Mouse (Mus musculus) c-Kit-positive CD71-positive TER-119-positive erythroid progenitor cells, embryonic 14.5 days (primary cell): Measurements from ENCODE around the gene Nup98.
A peak's percentile ranks its signal among the peaks of the same experiment; 100 is the strongest.

ENCODE experiments used
- DNase-seq: peaks from one replicate; pipeline ENCODE4 v3.0.0-alpha.2; 2013; ENCODE audit warnings: low spot score

The Nup98 gene

GRCm38 (mm10) chr7:102117382-102117781 is 92.6 kb downstream of the Nup98 start:
- DNase-seq: no peak

GRCm38 (mm10) chr7:102116579-102117331 is 93.2 kb downstream of the Nup98 start, which contains the start of gene Chrna10:
Gene Chrna10 (minus strand): TSS chr7:102116828.
- DNase-seq: no peak

DNA sequence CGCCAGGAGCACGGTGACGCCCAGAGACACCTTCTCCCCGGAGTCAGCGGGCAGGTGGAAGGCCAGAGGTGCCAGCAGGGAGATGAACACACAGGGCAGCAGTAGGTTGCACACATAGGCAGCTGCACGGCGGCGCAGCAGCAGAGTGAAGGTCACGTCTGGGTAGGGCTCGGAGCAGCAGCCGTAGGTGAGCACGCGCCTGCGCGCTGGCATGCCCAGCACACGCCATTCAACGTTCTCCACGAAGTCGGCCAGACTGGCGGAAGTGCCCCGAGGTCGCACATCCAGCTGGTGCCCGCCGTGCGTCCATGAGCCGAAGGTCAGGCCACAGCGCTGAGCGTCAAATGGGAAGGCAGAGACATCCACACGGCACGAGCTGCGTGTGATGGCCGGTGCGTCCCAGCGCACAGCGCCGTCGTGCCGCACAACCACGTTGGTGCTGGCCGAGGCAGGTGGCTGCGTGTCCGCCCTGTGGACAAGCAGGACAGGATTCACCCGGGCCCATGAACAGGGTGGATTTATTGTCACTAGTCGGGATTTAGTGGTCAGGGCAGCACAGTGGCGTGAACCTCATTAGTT is 96.7 kb downstream of the Nup98 start:
- DNase-seq: no peak

DNA sequence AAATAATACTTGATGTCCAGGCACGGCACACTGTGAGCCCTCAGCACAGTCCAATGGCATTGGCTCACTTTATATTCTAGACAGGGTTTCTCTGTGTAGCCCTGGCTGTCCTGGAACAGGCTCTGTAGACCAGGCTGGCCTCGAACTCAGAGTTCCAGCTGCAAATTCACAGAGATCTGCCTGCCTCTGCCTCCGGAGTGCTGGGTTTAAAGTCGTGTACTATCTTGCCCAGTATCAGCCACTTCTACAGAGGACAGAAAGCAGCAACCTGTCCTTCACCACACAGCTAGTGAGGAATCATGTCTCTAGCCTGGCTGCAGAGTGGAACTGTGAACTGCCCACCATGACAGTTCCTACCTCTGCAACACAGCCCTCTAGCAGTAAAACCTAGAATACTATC is 100.2 kb downstream of the Nup98 start:
- DNase-seq: no peak

- no peak for DNase-seq
Observed at GRCm38 (mm10) chr7:102109171-102109570, 100.8 kb downstream of the Nup98 start, which contains the start of gene Art5. Gene Art5 (minus strand): TSS chr7:102109489.

DNA sequence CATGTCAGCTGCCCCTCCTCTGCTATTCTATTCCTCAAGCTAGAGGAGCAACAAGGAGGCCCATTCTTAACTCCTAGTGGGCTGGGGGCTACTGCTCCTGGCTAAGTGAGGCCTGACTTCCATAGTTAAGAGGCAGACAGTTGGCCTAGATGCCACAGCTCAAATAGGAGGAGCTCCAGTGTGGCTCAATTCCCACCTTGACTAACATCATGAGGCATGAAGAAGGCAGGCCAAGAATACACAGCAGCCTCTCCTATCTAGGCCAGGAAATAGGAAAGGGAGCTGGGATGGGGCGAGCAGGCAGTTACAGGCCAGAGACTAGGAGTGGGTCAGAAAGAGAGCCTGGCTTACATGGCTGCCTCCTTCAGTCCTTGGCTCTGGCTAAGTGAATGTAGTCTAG is 101.8 kb downstream of the Nup98 start:
- DNase-seq: no peak

DNA sequence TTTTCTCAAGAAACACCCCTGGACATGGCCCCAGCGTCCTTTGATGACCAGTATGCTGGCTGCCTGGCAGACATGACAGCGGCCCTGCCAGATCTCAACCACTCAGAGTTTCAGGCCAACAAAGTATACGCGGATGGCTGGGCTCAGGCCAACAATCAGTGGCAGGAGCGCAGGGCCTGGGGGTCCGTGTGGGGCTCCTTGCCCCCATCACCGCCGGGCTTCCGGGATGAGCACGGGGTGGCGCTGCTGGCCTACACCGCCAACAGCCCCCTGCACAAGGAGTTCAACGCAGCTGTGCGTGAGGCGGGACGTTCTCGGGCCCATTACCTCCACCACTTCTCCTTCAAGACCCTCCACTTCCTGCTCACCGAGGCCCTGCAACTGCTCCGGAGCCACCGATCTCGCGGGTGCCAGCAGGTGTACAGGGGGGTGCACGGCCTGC is 103.3 kb downstream of the Nup98 start:
- no peak for DNase-seq

- DNase-seq: no peak
Observed at GRCm38 (mm10) chr7:102104126-102104525, 105.8 kb downstream of the Nup98 start.

- peak; percentile 26 for DNase-seq
Observed at GRCm38 (mm10) chr7:102103555-102103954, 106.4 kb downstream of the Nup98 start.

- DNase-seq: no peak
Observed at GRCm38 (mm10) chr7:102102696-102103095, 107.3 kb downstream of the Nup98 start.

GRCm38 (mm10) chr7:102102241-102102640 is 107.7 kb downstream of the Nup98 start:
- DNase-seq: no peak

- no peak for DNase-seq
Observed at GRCm38 (mm10) chr7:102101487-102101886, 108.5 kb downstream of the Nup98 start, which contains the start of gene Art1. Gene Art1 (plus strand): TSS chr7:102101743.

DNA sequence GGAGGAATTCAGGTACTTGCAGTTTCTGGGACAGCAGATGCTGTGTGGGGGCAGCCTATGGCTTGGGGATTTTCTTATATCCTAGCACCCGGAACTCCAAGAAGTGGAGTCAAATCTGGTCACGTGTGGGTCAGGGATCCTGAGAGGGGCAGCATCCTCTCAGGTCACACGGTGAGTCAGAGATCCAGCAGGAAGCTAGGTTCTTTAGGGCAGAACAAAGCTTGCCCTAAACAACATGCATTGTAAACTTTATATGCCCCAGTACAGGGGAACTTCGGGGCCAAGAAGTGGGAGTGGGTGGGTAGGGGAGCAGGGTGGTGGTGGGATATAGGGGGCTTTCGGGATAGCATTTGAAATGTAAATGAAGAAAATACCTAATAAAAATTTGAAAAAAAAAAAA is 109.1 kb downstream of the Nup98 start:
- no peak for DNase-seq

- DNase-seq: peak; percentile 40
Observed at GRCm38 (mm10) chr7:102099760-102100661, 110.0 kb downstream of the Nup98 start.

DNA sequence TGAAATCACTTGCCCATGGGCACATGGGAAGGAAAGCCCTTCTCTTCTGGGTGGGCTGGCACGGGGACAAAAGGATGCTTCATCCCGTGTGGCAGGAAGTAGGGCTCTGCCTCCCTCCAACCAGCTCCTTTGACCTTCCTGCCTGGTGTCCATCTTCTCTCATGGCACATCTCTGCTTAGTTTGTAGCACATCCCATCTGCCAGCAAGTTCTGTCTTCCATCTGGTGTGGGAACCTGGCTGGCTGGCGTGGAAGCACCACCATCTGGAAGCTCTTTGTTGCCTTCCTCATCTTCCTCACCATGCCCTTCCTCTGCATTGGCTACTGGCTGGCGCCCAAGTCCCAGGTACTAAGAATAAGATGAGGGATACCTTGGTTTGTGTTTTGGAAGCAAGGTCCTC is 122.6 kb downstream of the Nup98 start:
- no peak for DNase-seq

DNA sequence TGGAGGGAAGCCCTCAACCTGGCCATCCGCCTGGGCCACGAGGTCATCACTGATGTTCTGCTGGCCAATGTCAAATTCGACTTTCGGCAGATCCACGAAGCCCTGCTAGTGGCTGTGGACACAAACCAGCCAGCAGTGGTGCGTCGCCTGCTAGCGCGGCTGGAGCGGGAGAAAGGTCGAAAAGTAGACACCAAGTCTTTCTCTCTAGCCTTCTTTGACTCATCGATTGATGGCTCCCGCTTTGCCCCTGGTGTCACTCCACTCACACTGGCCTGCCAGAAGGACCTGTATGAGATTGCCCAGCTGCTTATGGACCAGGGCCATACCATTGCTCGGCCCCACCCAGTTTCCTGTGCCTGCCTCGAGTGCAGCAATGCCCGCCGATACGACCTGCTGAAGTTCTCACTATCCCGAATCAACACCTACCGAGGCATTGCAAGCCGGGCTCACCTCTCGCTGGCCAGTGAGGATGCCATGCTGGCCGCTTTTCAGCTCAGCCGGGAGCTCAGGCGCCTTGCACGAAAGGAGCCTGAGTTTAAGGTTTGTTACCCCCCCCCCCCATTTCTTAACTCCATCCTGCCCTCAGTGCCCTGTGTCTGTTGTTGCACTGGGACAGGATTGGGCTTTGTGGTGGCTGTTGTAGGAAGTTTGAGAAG is 125.8 kb downstream of the Nup98 start:
- DNase-seq: no peak

DNA sequence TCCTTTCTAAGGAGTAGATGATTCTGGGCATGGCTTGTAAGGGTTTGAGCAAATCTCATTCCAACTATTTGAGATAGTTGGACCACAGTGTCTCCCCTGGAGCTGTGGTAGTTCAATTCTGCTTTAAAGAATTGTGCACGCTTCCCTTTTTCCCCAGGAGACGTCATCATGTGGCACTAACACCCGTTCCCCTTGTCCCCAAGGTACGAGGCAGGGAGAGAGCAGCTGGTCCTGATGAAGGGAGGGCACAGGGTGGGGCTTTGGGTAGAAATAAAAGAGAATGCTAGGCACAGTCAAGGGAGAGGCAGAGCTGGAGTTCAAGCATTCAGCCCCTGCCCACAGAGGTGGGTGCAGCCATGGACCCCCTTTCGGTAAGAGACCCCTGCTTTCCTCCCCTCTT is 127.2 kb downstream of the Nup98 start, which contains the start of gene Trpc2:
Trpc2 (plus strand) TSS at position 301 of the 400 bp plus-strand sequence.
- no peak for DNase-seq

- no peak for DNase-seq
Observed at GRCm38 (mm10) chr7:102081784-102082183, 128.2 kb downstream of the Nup98 start.

DNA sequence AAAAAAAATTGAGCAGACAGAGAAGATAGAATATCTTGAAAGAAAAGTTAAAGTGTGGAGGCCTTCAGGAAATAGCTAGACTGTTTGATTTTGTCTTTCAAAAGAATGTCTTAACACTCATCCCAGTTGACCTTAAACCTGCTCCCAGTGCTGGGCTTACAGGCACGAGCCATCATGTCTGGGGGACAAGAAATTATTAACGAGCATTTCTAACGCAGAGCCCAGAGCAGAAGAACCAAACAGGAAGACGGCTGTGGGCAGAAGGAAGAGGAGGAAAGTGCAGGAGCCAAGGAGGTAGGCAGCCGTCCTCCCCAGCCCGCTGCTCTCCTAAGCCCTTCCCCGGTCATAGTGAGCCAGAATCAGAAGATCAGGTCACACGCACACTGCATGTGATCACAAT is 129.7 kb downstream of the Nup98 start:
- DNase-seq: no peak

GRCm38 (mm10) chr7:102078517-102078916 is 131.5 kb downstream of the Nup98 start:
- peak; percentile 35 for DNase-seq

DNA sequence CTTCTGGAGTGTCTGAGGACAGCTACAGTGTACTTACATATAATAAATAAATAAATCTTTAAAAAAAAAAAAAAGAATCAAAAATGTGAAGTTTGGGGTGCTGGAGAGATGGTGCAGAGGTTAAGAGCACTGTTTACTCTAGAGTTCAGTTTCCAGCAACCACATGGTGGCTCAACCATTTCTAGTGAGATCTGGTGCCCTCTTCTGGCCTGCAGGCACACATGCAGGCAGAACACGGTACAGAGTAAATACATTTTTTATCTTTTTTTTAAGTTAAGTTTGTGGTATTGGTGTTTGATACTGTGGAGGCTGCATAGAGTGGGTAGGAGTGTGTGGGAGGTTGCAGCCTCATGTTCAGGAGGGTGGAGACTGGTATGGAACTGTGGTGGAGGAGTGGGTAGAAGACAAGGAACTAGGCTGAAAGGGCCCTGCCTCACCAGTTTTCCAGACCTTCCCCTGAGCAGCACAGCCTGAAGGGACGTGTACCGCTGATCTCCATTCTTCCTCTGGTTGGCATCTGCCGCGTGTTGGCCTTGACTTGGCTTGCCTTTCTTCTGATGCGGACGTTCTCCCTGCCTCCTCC is 133.2 kb downstream of the Nup98 start:
- DNase-seq: peak; percentile 46
